Mouse (Mus musculus) layer of hippocampus, adult 11-12 months (tissue): ENCODE measurements at regions not wholly inside any gene's neighbourhood (a gene's known extent, or its start where the extent isn't known, plus 50 kb on each side); places are given as distances from the start of the nearest gene placed in this dataset.
"Not testable (repeated sequence)": the region's sequence is repeated elsewhere in the genome, so short reads cannot be mapped to it uniquely, and the experiment has no call there.

Source experiments
- DNase-seq: peaks from one replicate; pipeline ENCODE4 v3.0.0; 2022; ENCODE audit warnings: low spot score

GRCm38 (mm10) chr2:48315306-48315705 is 498.6 kb upstream of the Acvr2a start:
- no peak for DNase-seq

- no peak for DNase-seq
Observed at GRCm38 (mm10) chr2:48316180-48316889, 497.6 kb upstream of the Acvr2a start.

GRCm38 (mm10) chr2:48317821-48318220 is 496.1 kb upstream of the Acvr2a start:
- DNase-seq = no peak

GRCm38 (mm10) chr2:48318384-48319030 is 495.4 kb upstream of the Acvr2a start:
- no peak for DNase-seq

GRCm38 (mm10) chr2:48321471-48321870 is 492.4 kb upstream of the Acvr2a start:
- DNase-seq = no peak

GRCm38 (mm10) chr2:48322278-48322677 is 491.6 kb upstream of the Acvr2a start:
- DNase-seq = no peak

- DNase-seq = no peak
Observed at GRCm38 (mm10) chr2:48328204-48328603, 485.7 kb upstream of the Acvr2a start.

GRCm38 (mm10) chr2:48332783-48333182 is 481.1 kb upstream of the Acvr2a start:
- no peak for DNase-seq

- DNase-seq = no peak
Observed at GRCm38 (mm10) chr2:48348021-48348420, 465.9 kb upstream of the Acvr2a start.

- DNase-seq = no peak
Observed at GRCm38 (mm10) chr2:48349794-48350193, 464.1 kb upstream of the Acvr2a start.

GRCm38 (mm10) chr2:48350206-48350605 is 463.7 kb upstream of the Acvr2a start:
- no peak for DNase-seq

- DNase-seq = not testable (repeated sequence)
Observed at GRCm38 (mm10) chr2:48371572-48371971, 442.3 kb upstream of the Acvr2a start.

GRCm38 (mm10) chr2:48373086-48373485 is 440.8 kb upstream of the Acvr2a start:
- DNase-seq = no peak

- no peak for DNase-seq
Observed at GRCm38 (mm10) chr2:48374302-48374701, 439.6 kb upstream of the Acvr2a start.

- DNase-seq = no peak
Observed at GRCm38 (mm10) chr2:48378160-48378559, 435.7 kb upstream of the Acvr2a start.

- no peak for DNase-seq
Observed at GRCm38 (mm10) chr2:48378749-48379148, 435.2 kb upstream of the Acvr2a start.

GRCm38 (mm10) chr2:48380140-48380539 is 433.8 kb upstream of the Acvr2a start:
- no peak for DNase-seq

GRCm38 (mm10) chr2:48380786-48381185 is 433.1 kb upstream of the Acvr2a start:
- no peak for DNase-seq

GRCm38 (mm10) chr2:48381481-48382075 is 432.3 kb upstream of the Acvr2a start:
- no peak for DNase-seq

GRCm38 (mm10) chr2:48398504-48398903 is 415.4 kb upstream of the Acvr2a start:
- DNase-seq = no peak

- DNase-seq = no peak
Observed at GRCm38 (mm10) chr2:48399191-48399590, 414.7 kb upstream of the Acvr2a start.

- DNase-seq = no peak
Observed at GRCm38 (mm10) chr2:48402813-48403212, 411.1 kb upstream of the Acvr2a start.

GRCm38 (mm10) chr2:48404460-48404859 is 409.4 kb upstream of the Acvr2a start:
- no peak for DNase-seq
